Mouse (Mus musculus): ENCODE data around the gene Adarb1.

- TF ChIP-seq POLR2A (IDR thresholded peaks at IDR 0.05; ENCODE audit: insufficient read length, low read depth) (no peak), USF1 (IDR thresholded peaks at IDR 0.05; ENCODE audit: low read depth) (peak; percentile 77), E2F4 (IDR thresholded peaks at IDR 0.05; ENCODE audit: insufficient read depth) (no peak), MYOG (IDR thresholded peaks at IDR 0.05; ENCODE audit: control insufficient read depth in 1 of 3, insufficient read depth in 1 of 3, insufficient read length in 2 of 3, low read depth in 2 of 3) (no peak), MAX (IDR thresholded peaks at IDR 0.05; ENCODE audit: low read depth) (no peak), REST (IDR thresholded peaks at IDR 0.05; ENCODE audit: insufficient read depth, insufficient read length) (no peak), TCF12 (IDR thresholded peaks at IDR 0.05; ENCODE audit: insufficient read depth, poor library complexity, severe bottlenecking) (no peak), POLR2AphosphoS2 (IDR thresholded peaks at IDR 0.05; ENCODE audit: insufficient read length, low read depth) (no peak), CEBPB (IDR thresholded peaks at IDR 0.05; ENCODE audit: insufficient read depth, poor library complexity, severe bottlenecking) (no peak), MYOD1 (IDR thresholded peaks at IDR 0.05; ENCODE audit: control insufficient read depth in 1 of 3, insufficient read length in 2 of 3, low read depth in 2 of 3) (peak in 1 of 3 experiments; percentile 35), TCF3 (IDR thresholded peaks at IDR 0.05; ENCODE audit: insufficient read length, low read depth) (no peak)
These were observed 30.7 kb upstream of the Adarb1 start for GRCm38 (mm10) chr10:77448698-77449247.

Data from myocyte (in vitro differentiated cells).